Comparison of ENCODE assay signal across 9 mouse cellular contexts in the genomic region with DNA sequence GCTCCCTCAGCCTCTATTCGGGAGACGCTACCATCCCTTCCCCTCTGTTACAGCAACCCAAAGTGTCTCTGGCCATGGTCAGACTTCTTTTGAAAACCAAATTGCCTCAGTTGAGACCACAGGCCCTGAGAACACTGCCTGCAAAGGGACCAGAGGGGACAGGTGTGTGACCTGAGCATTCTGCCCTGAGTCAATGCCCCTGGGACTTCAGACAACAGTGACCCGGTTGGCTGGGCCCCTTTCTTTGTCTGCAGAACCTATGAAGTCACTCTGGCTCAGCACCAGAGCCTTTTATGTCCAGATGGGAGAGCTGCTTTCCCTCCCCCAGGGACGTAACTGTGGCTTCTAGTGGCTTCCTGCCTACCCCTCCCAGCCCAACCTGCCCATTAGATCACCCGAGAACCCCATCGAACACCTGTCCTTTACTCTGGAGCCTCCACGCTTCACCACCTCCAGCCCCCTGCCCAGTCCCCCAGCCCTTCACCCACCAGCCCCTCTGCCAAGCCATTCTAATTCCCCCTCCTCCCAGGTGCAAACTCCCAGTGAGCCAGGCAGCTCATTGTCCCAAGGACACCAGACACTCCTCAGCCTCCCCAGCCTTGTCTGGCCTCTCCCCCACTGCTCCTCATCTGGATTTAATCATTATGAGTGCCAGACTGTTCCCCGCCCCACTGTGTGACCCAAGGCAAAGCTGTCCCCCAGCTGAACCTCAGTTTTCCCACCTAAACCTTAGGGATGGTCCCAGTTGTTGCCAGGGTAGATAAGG. TPM values are rescaled to one million over a fixed set of nuclear protein-coding genes. Genes with fewer than 3 reads are reported as not detected.
DNase-seq lines count a peak whose midpoint lies in the region; ATAC-seq and TF ChIP-seq lines count a peak whose summit lies in the region.
"Had no signal": no experiment of that assay in that cellular context is flagged by ENCODE, and none has a peak within 500 bp of the region (broad histone marks: within the 10 kb centered on the region; RNA-seq: fewer than 3 reads in every experiment).

No protein-coding gene starts in this region.

- H3K4me2 ChIP-seq in forebrain, embryonic 12.5 days = no peak overlapping the region
- no peak overlapping the region for H3K4me2 ChIP-seq in forebrain, postnatal 0 days (ENCODE audit: low read depth)
- H3K4me2 ChIP-seq in limb, embryonic 13.5 days (replicated peaks) = no peak overlapping the region
- H3K4me2 ChIP-seq in stomach, postnatal 0 days (replicated peaks; ENCODE audit: low read depth) = no peak overlapping the region

- H3K9ac ChIP-seq in forebrain, embryonic 12.5 days = no peak overlapping the region
- no peak overlapping the region for H3K9ac ChIP-seq in forebrain, postnatal 0 days
- no peak overlapping the region for H3K9ac ChIP-seq in limb, embryonic 13.5 days
- H3K9ac ChIP-seq in stomach, postnatal 0 days (ENCODE audit: low read length) = no peak overlapping the region

- 0 out of 2 replicates have a peak overlapping the region, but pooled peaks have one; percentile 19 for H3K27ac ChIP-seq in forebrain, embryonic 12.5 days
- H3K27ac ChIP-seq in forebrain, postnatal 0 days (ENCODE audit: low read depth, low read length) = no peak overlapping the region
- H3K27ac ChIP-seq in limb, embryonic 13.5 days = peak overlapping the region; percentile 69
- no peak overlapping the region for H3K27ac ChIP-seq in stomach, postnatal 0 days (replicated peaks)

- no peak for TF ChIP-seq EP300 in stomach, postnatal 0 days (optimal IDR thresholded peaks at IDR 0.05)

- H3K9me3 ChIP-seq in forebrain, embryonic 12.5 days = no peaks in the 10 kb centered on the region
- no peaks in the 10 kb centered on the region for H3K9me3 ChIP-seq in forebrain, postnatal 0 days (ENCODE audit: low read length)
- H3K9me3 ChIP-seq in limb, embryonic 13.5 days = no peaks in the 10 kb centered on the region
- no peaks in the 10 kb centered on the region for H3K9me3 ChIP-seq in stomach, postnatal 0 days (ENCODE audit: control insufficient read depth, low read length)

- H3K4me3 ChIP-seq in forebrain, embryonic 12.5 days (replicated peaks) = no peak overlapping the region
- H3K4me3 ChIP-seq in forebrain, postnatal 0 days (ENCODE audit: low read depth, low read length) = no peak overlapping the region
- H3K4me3 ChIP-seq in limb, embryonic 13.5 days = no peak overlapping the region
- no peak overlapping the region for H3K4me3 ChIP-seq in stomach, postnatal 0 days (ENCODE audit: low read depth, low read length)

- DNase-seq in forebrain, postnatal 0 days = no peak
- peak; percentile 60 for DNase-seq in MN1 (ENCODE audit: low spot score)
- peak; percentile 64 for DNase-seq in embryo, embryonic 9.5 days (ENCODE audit: extremely low spot score)
- no peak for DNase-seq in stomach, postnatal 0 days (ENCODE audit: low spot score)
- DNase-seq in spleen, postnatal 10 days (ENCODE audit: low spot score in 2 of 2) = no peak
- no peak for DNase-seq in layer of hippocampus, adult 8-10 months (ENCODE audit: low spot score in 2 of 2)

- peaks cover 11% of the 10 kb centered on the region for H3K36me3 ChIP-seq in forebrain, embryonic 12.5 days (replicated peaks)
- peaks cover 17% of the 10 kb centered on the region for H3K36me3 ChIP-seq in forebrain, postnatal 0 days (ENCODE audit: insufficient read depth)
- H3K36me3 ChIP-seq in limb, embryonic 13.5 days = peaks cover 29% of the 10 kb centered on the region
- H3K36me3 ChIP-seq in stomach, postnatal 0 days (ENCODE audit: control insufficient read depth, insufficient read depth, low read length) = no peaks in the 10 kb centered on the region; the same call in 1 of the 2 replicates

- H3K4me1 ChIP-seq in forebrain, embryonic 12.5 days = peaks cover 34% of the 10 kb centered on the region
- H3K4me1 ChIP-seq in forebrain, postnatal 0 days (ENCODE audit: insufficient read depth) = peaks cover 7% of the 10 kb centered on the region
- peaks cover 59% of the 10 kb centered on the region for H3K4me1 ChIP-seq in limb, embryonic 13.5 days
- 0 out of 2 replicates have a peak, but pooled peaks cover 2% of the 10 kb centered on the region for H3K4me1 ChIP-seq in stomach, postnatal 0 days (replicated peaks; ENCODE audit: control insufficient read depth, insufficient read depth)

- peaks cover 23% of the 10 kb centered on the region for H3K27me3 ChIP-seq in forebrain, embryonic 12.5 days
- H3K27me3 ChIP-seq in forebrain, postnatal 0 days (ENCODE audit: insufficient read depth, low read length) = no peaks in the 10 kb centered on the region
- no peaks in the 10 kb centered on the region for H3K27me3 ChIP-seq in limb, embryonic 13.5 days
- H3K27me3 ChIP-seq in stomach, postnatal 0 days (ENCODE audit: control insufficient read depth, insufficient read depth, low read length) = no peaks in the 10 kb centered on the region

- no peak for ATAC-seq in forebrain, embryonic 12.5 days (ENCODE audit: low FRiP score)
- no peak for ATAC-seq in forebrain, postnatal 0 days
- ATAC-seq in limb, embryonic 13.5 days (ENCODE audit: low FRiP score, low read depth) = peak; percentile 33; the same call in 1 of the 2 replicates
- no peak for ATAC-seq in stomach, postnatal 0 days (ENCODE audit: low FRiP score, low TSS enrichment)
- ATAC-seq: lung, postnatal 0 days had no signal

- TF ChIP-seq CTCF in forebrain, postnatal 0 days (IDR thresholded peaks at IDR 0.05; ENCODE audit: low read depth) = no peak
- TF ChIP-seq CTCF in stomach, postnatal 0 days (IDR thresholded peaks at IDR 0.05; ENCODE audit: low read depth) = no peak

- 52% methylated on average over 8 of the region's 8 CpGs for WGBS in forebrain, embryonic 12.5 days
- 53% methylated on average over 8 of the region's 8 CpGs for WGBS in forebrain, postnatal 0 days
- 30% methylated on average over 8 of the region's 8 CpGs for WGBS in limb, embryonic 13.5 days
- 71% methylated on average over 8 of the region's 8 CpGs for WGBS in stomach, postnatal 0 days

RNA-seq across cellular contexts. Expression of gene Trim62, which starts 20.8 kb away (rescaled TPM):
- polyA plus RNA-seq in forebrain, embryonic 12.5 days (2016; fragmentation: Nextera tagmentation; extraction: Ambion mirVana) = 12.5 and 12.6 TPM in 2 replicates
- total RNA-seq in forebrain, postnatal 0 days (2014; rRNA removed) = 10.9 and 15.7 TPM in 2 replicates
- 15.5 and 20.4 TPM in 2 replicates for polyA plus RNA-seq in forebrain, postnatal 0 days (2015; fragmentation: Nextera tagmentation; extraction: Ambion mirVana)
- 6.7 and 7.6 TPM in 2 replicates for polyA plus RNA-seq in limb, embryonic 13.5 days (2015; fragmentation: Nextera tagmentation; extraction: Ambion mirVana)
- 2.6 and 3.5 TPM in 2 replicates for polyA plus RNA-seq in stomach, postnatal 0 days (2015; fragmentation: Nextera tagmentation; extraction: Ambion mirVana)
- 10 to 100 TPM; 14.2 to 17.7 (median 16.5) TPM for total RNA-seq in layer of hippocampus, adult 8-10 months (2022)

RNA-seq across cellular contexts. Expression of gene Azin2, which starts 58.0 kb away (rescaled TPM):
- polyA plus RNA-seq in forebrain, embryonic 12.5 days (2016; fragmentation: Nextera tagmentation; extraction: Ambion mirVana) = 12.0 and 15.0 TPM in 2 replicates
- 19.2 and 23.4 TPM in 2 replicates for total RNA-seq in forebrain, postnatal 0 days (2014; rRNA removed)
- polyA plus RNA-seq in forebrain, postnatal 0 days (2015; fragmentation: Nextera tagmentation; extraction: Ambion mirVana) = 16.4 and 18.0 TPM in 2 replicates
- polyA plus RNA-seq in limb, embryonic 13.5 days (2015; fragmentation: Nextera tagmentation; extraction: Ambion mirVana) = 31.9 and 32.3 TPM in 2 replicates
- 10.8 and 12.3 TPM in 2 replicates for polyA plus RNA-seq in stomach, postnatal 0 days (2015; fragmentation: Nextera tagmentation; extraction: Ambion mirVana)
- total RNA-seq in layer of hippocampus, adult 8-10 months (2022) = 10 to 100 TPM; 38.0 to 45.0 (median 43.4) TPM

Comparison
In these comparisons a context has a peak if more than half of its experiments do, and no peak if none do; other contexts are left out.
1. H3K27ac ChIP-seq: peak in forebrain, embryonic 12.5 days (single experiment) and limb, embryonic 13.5 days (single experiment); none in forebrain, postnatal 0 days (single experiment) and stomach, postnatal 0 days (single experiment).
2. DNase-seq: peak in MN1 (single experiment) and embryo, embryonic 9.5 days (single experiment); none in forebrain, postnatal 0 days (single experiment), stomach, postnatal 0 days (single experiment), spleen, postnatal 10 days (0 of 2) and layer of hippocampus, adult 8-10 months (0 of 2).